Mouse (Mus musculus): ENCODE measurements around the gene A430005L14Rik. TPM values are rescaled to one million over a fixed set of nuclear protein-coding genes. Genes with fewer than 3 reads are reported as not detected.
"Not testable (repeated sequence)": the region's sequence is repeated elsewhere in the genome, so short reads cannot be mapped to it uniquely, and the experiment has no call there.

The A430005L14Rik gene
- polyA plus RNA-seq (2014; fragmentation: Nextera tagmentation; extraction: Ambion mirVana) = 90.4 and 91.4 TPM in 2 replicates

- Histone ChIP-seq H3K36me3 (ENCODE audit: control insufficient read depth, insufficient read depth, low read length) (peaks cover 3% of the 10 kb centered on the region; the same call in 1 of the 2 replicates), H3K9ac (ENCODE audit: low read depth, low read length) (peak within 1 kb of the TSS; percentile 98), H3K4me1 (replicated peaks; ENCODE audit: control insufficient read depth, insufficient read depth, low read length) (peaks cover 10% of the 10 kb centered on the region), H3K27me3 (replicated peaks; ENCODE audit: control insufficient read depth, insufficient read depth, low read length) (0 out of 2 replicates have a peak, but pooled peaks cover 4% of the 10 kb centered on the region), H3K9me3 (ENCODE audit: control insufficient read depth, low read length) (no peaks in the 10 kb centered on the region), H3K4me3 (ENCODE audit: low read depth, low read length) (peak within 1 kb of the TSS; percentile 89), H3K4me2 (peak within 1 kb of the TSS; percentile 94), H3K27ac (ENCODE audit: low read depth, low read length) (peak within 1 kb of the TSS; percentile 96)
- WGBS = 2% methylated on average over 66 of the region's 67 CpGs
- DNase-seq (ENCODE audit: low spot score) = peak; percentile 97
- peak; percentile 97 for ATAC-seq (replicated peaks; ENCODE audit: low FRiP score)
Measured at GRCm38 (mm10) chr4:153956569-153957405, at the start of gene A430005L14Rik. Gene A430005L14Rik (plus strand): TSS chr4:153957237.

- Histone ChIP-seq H3K4me2 (no peak overlapping the region), H3K9ac (ENCODE audit: low read depth, low read length) (no peak overlapping the region), H3K4me1 (replicated peaks; ENCODE audit: control insufficient read depth, insufficient read depth, low read length) (no peaks in the 10 kb centered on the region), H3K27me3 (replicated peaks; ENCODE audit: control insufficient read depth, insufficient read depth, low read length) (no peaks in the 10 kb centered on the region), H3K4me3 (ENCODE audit: low read depth, low read length) (no peak overlapping the region), H3K9me3 (ENCODE audit: control insufficient read depth, low read length) (no peaks in the 10 kb centered on the region), H3K36me3 (ENCODE audit: control insufficient read depth, insufficient read depth, low read length) (no peaks in the 10 kb centered on the region), H3K27ac (ENCODE audit: low read depth, low read length) (no peak overlapping the region)
- ATAC-seq (replicated peaks; ENCODE audit: low FRiP score) (no peak), DNase-seq (ENCODE audit: low spot score) (peak; percentile 56)
- WGBS = 23% methylated on average over 11 of the region's 11 CpGs
Measured at GRCm38 (mm10) chr4:153907573-153907972, 49.5 kb upstream of the A430005L14Rik start.

GRCm38 (mm10) chr4:153913635-153914034, 43.4 kb upstream of the A430005L14Rik start:
- Histone ChIP-seq H3K9me3 (ENCODE audit: control insufficient read depth, low read length) (no peaks in the 10 kb centered on the region), H3K27me3 (replicated peaks; ENCODE audit: control insufficient read depth, insufficient read depth, low read length) (no peaks in the 10 kb centered on the region), H3K4me1 (replicated peaks; ENCODE audit: control insufficient read depth, insufficient read depth, low read length) (no peaks in the 10 kb centered on the region), H3K36me3 (ENCODE audit: control insufficient read depth, insufficient read depth, low read length) (no peaks in the 10 kb centered on the region), H3K9ac (ENCODE audit: low read depth, low read length) (no peak overlapping the region), H3K27ac (ENCODE audit: low read depth, low read length) (no peak overlapping the region), H3K4me3 (ENCODE audit: low read depth, low read length) (no peak overlapping the region), H3K4me2 (no peak overlapping the region)
- 56% methylated on average over 3 of the region's 3 CpGs for WGBS
- DNase-seq (ENCODE audit: low spot score) (no peak), ATAC-seq (replicated peaks; ENCODE audit: low FRiP score) (no peak)

GRCm38 (mm10) chr4:153917773-153918500, 39.1 kb upstream of the A430005L14Rik start:
- ATAC-seq (replicated peaks; ENCODE audit: low FRiP score) = no peak
- no peaks in the 10 kb centered on the region for H3K36me3 ChIP-seq (ENCODE audit: control insufficient read depth, insufficient read depth, low read length)
- H3K9ac ChIP-seq (ENCODE audit: low read depth, low read length) = no peak overlapping the region
- H3K4me1 ChIP-seq (replicated peaks; ENCODE audit: control insufficient read depth, insufficient read depth, low read length) = no peaks in the 10 kb centered on the region
- no peak for DNase-seq (ENCODE audit: low spot score)
- H3K4me2 ChIP-seq = no peak overlapping the region
- H3K27ac ChIP-seq (ENCODE audit: low read depth, low read length) = no peak overlapping the region
- no peaks in the 10 kb centered on the region for H3K9me3 ChIP-seq (ENCODE audit: control insufficient read depth, low read length)
- H3K4me3 ChIP-seq (ENCODE audit: low read depth, low read length) = no peak overlapping the region
- 48% methylated on average over 8 of the region's 8 CpGs for WGBS
- no peaks in the 10 kb centered on the region for H3K27me3 ChIP-seq (replicated peaks; ENCODE audit: control insufficient read depth, insufficient read depth, low read length)

- ATAC-seq (replicated peaks; ENCODE audit: low FRiP score) = no peak
- Histone ChIP-seq H3K27me3 (replicated peaks; ENCODE audit: control insufficient read depth, insufficient read depth, low read length) (no peaks in the 10 kb centered on the region), H3K36me3 (ENCODE audit: control insufficient read depth, insufficient read depth, low read length) (no peaks in the 10 kb centered on the region), H3K4me3 (ENCODE audit: low read depth, low read length) (no peak overlapping the region), H3K9ac (ENCODE audit: low read depth, low read length) (no peak overlapping the region), H3K4me1 (replicated peaks; ENCODE audit: control insufficient read depth, insufficient read depth, low read length) (no peaks in the 10 kb centered on the region), H3K4me2 (no peak overlapping the region), H3K9me3 (ENCODE audit: control insufficient read depth, low read length) (no peaks in the 10 kb centered on the region), H3K27ac (ENCODE audit: low read depth, low read length) (no peak overlapping the region)
- no peak for DNase-seq (ENCODE audit: low spot score)
- 59% methylated on average over 9 of the region's 9 CpGs for WGBS
Measured at GRCm38 (mm10) chr4:153920517-153921233, 36.4 kb upstream of the A430005L14Rik start.

GRCm38 (mm10) chr4:153922090-153922489, 34.9 kb upstream of the A430005L14Rik start:
- H3K27ac ChIP-seq (ENCODE audit: low read depth, low read length); H3K9ac ChIP-seq (ENCODE audit: low read depth, low read length); H3K4me1 ChIP-seq (replicated peaks; ENCODE audit: control insufficient read depth, insufficient read depth, low read length); H3K9me3 ChIP-seq (ENCODE audit: control insufficient read depth, low read length); H3K27me3 ChIP-seq (replicated peaks; ENCODE audit: control insufficient read depth, insufficient read depth, low read length); DNase-seq (ENCODE audit: low spot score); H3K4me3 ChIP-seq (ENCODE audit: low read depth, low read length); ATAC-seq (replicated peaks; ENCODE audit: low FRiP score); H3K4me2 ChIP-seq; H3K36me3 ChIP-seq (ENCODE audit: control insufficient read depth, insufficient read depth, low read length): not testable (repeated sequence)
- 48% methylated on average over 4 of the region's 4 CpGs for WGBS

- no peaks in the 10 kb centered on the region for H3K4me1 ChIP-seq (replicated peaks; ENCODE audit: control insufficient read depth, insufficient read depth, low read length)
- no peak overlapping the region for H3K4me2 ChIP-seq
- no peak overlapping the region for H3K27ac ChIP-seq (ENCODE audit: low read depth, low read length)
- H3K36me3 ChIP-seq (ENCODE audit: control insufficient read depth, insufficient read depth, low read length) = no peaks in the 10 kb centered on the region
- no peak for DNase-seq (ENCODE audit: low spot score)
- H3K27me3 ChIP-seq (replicated peaks; ENCODE audit: control insufficient read depth, insufficient read depth, low read length) = no peaks in the 10 kb centered on the region
- no peaks in the 10 kb centered on the region for H3K9me3 ChIP-seq (ENCODE audit: control insufficient read depth, low read length)
- no peak overlapping the region for H3K4me3 ChIP-seq (ENCODE audit: low read depth, low read length)
- WGBS = 80% methylated on average over 11 of the region's 11 CpGs
- no peak for ATAC-seq (replicated peaks; ENCODE audit: low FRiP score)
- H3K9ac ChIP-seq (ENCODE audit: low read depth, low read length) = no peak overlapping the region
Measured at GRCm38 (mm10) chr4:153928772-153929299, 28.2 kb upstream of the A430005L14Rik start.

- Histone ChIP-seq H3K9me3 (ENCODE audit: control insufficient read depth, low read length) (no peaks in the 10 kb centered on the region), H3K36me3 (ENCODE audit: control insufficient read depth, insufficient read depth, low read length) (no peaks in the 10 kb centered on the region), H3K27ac (ENCODE audit: low read depth, low read length) (no peak overlapping the region), H3K27me3 (replicated peaks; ENCODE audit: control insufficient read depth, insufficient read depth, low read length) (no peaks in the 10 kb centered on the region), H3K4me1 (replicated peaks; ENCODE audit: control insufficient read depth, insufficient read depth, low read length) (no peaks in the 10 kb centered on the region), H3K4me3 (ENCODE audit: low read depth, low read length) (no peak overlapping the region), H3K4me2 (no peak overlapping the region), H3K9ac (ENCODE audit: low read depth, low read length) (no peak overlapping the region)
- no peak for DNase-seq (ENCODE audit: low spot score)
- ATAC-seq (replicated peaks; ENCODE audit: low FRiP score) = no peak
- WGBS = 63% methylated on average over 10 of the region's 10 CpGs
Measured at GRCm38 (mm10) chr4:153929425-153929824, 27.6 kb upstream of the A430005L14Rik start.

All from liver, embryonic 11.5 days (tissue).